Mouse (Mus musculus) leukemia stem cell, adult 10-12 weeks (primary cell): ENCODE data around the gene Ago4. TPM values are rescaled to one million over a fixed set of nuclear protein-coding genes. Genes with fewer than 3 reads are reported as not detected.

ENCODE experiments used
- polyA plus RNA-seq: library from polyadenylated mRNA; stranded (reverse); fragments of >175 nt; gene quantifications from 2 replicates; pipeline ENCODE4 v1.2.3, GENCODE M21; 2012; ENCODE audit warnings: low replicate concordance

Ago4 gene
- 0.18 and 0.22 TPM in 2 replicates for polyA plus RNA-seq

DNA sequence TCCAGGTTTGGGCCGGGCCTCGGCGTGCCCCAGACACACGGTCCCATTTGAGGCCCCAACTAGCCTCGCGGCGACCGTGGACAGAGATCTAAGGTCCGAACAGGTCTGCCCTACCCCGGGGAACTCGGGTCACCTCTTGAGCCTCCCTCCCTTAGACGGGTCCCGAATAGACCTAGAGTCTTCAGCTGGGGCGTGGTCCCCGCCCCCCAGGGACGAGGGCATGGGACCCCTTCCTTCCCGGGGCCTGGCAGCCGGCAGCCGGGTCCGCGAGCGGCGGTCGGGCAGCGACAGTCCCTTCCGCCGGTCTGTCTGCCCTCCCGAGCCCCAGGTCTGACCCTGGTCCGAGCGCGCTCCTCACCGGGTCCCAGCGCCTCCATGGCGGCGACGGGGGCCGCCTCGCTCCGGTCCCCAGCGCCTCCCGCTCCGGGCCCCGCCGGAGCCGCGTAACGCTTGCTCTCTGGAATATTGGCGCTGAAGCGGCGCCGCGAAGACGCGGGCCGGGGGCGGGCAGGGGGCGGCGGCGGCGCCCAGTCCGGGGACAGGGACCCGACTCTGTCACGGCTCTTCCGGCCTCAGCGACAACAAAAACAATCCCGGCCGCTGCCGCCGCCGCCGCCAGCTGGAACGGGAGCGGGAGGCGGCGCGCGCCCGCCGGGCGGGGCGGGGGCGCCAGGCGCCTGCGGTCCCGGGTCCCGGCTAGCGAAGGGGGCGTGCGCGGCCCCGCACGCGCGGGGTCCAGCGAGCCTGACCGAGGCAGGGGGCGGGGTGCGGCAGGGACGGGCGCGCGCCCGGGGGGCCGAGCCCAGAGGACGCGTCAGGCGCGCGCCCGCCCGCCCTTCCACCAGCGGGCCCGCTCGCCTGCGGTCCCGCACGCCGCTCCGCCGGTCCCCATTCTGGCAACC, at the start of gene Ago4:
Gene Ago4 (minus strand): TSS at position 646 of the 902 bp plus-strand sequence.

DNA sequence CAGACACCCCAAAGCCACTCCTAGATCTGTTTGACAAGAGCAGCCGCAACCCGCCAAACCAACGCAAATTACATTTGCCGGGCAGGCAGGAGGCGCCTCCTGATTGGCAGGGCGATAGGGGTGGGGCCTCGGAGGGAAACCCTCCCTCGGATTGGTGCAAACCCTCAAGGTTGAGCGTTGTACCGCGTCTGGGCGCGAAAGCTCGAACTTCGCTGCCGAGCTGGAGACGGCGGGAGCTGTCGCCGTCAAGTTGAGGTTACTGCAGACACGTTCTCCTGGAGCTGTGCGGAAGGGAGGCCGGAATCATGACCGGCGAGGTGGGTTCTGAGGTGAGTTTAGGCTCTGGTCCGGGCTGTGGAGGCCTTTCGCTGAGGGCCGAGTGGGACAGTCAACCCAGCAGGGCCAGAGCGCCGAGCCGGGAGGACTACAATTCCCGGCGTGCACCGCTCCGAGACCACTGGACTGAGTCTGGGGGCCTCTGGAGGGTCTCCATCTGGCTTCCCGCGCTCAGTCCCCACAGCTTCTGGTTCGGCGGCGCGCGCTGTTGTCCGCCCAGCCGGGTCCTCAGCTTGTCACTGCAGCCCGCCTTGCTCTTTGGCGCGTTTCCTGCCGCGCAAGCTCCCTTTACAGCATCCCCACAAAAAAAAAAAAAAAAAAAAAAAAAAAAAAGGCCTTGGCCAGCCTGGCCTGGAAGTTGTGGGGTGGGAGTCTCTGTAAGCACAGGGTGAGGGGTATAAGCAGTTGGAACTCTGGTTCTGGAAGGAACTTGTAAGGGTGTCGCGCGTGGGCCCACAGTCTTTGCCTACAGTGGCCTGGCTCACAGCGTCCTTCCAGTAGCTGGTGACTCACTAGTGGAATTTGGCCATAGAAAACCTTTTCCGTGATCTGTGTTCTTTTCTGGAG, 23.8 kb upstream of the Ago4 start, which contains the start of gene Clspn:
Gene Clspn (plus strand): TSS at position 127 of the 903 bp plus-strand sequence.

DNA sequence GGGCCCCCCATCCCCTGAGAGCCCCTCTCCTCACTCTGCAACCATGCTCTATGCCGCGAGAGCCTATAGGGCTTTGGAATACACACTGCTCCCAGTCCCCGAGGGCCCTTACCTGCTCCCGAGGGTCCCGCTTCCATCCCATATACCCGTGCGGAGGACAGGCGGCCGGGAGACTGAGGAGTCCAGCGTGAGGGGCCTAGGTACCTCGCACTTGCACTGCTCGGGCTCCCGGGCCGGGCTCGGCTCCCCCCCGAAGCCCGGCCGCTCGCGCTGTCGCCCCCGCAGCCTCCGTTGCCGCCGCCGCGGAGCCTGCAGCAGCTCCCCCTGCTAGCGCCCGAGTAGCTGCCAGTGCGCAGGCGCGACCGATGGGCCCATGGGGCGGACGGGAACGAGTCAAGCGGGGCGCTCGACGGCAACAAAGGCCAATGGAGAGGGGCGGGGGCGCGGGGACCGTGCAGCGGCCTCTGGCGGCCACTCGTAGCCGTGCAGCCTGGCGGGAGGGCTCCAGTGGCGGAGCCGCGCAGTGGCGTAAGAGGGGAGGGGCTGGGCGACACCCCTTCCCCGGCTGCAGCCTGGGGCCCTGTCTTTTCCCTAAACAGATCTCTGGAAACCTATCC, 64.9 kb downstream of the Ago4 start, which contains the start of gene Ago1:
Gene Ago1 (minus strand): TSS at position 299 of the 617 bp plus-strand sequence.

Other genes with a start within 250 kb of the Ago4 start
- 0.09 and 0.26 TPM in 2 replicates for gene Col8a2, start 246.7 kb downstream of the Ago4 start, polyA plus RNA-seq
- 37.0 and 51.8 TPM in 2 replicates for gene Adprhl2, start 211.8 kb downstream of the Ago4 start, polyA plus RNA-seq
- gene Tekt2, start 207.8 kb downstream of the Ago4 start, polyA plus RNA-seq: not detected in 2 replicates
- 2.7 and 11.1 TPM in 2 replicates for gene Ago3, start 103.9 kb downstream of the Ago4 start, polyA plus RNA-seq
- 4.0 and 9.3 TPM in 2 replicates for gene Ago1, start 64.9 kb downstream of the Ago4 start, polyA plus RNA-seq
- 1.8 and 7.6 TPM in 2 replicates for gene Clspn, start 23.5 kb upstream of the Ago4 start, polyA plus RNA-seq
- 0.61 and 1.3 TPM in 2 replicates for gene 5730409E04Rik, start 76.3 kb upstream of the Ago4 start, polyA plus RNA-seq
- gene Psmb2, start 144.2 kb upstream of the Ago4 start, polyA plus RNA-seq: 7.3 and 109 TPM in 2 replicates
- not detected in 2 replicates for gene Tfap2e, start 202.8 kb upstream of the Ago4 start, polyA plus RNA-seq
- gene Ncdn, start 220.0 kb upstream of the Ago4 start, polyA plus RNA-seq: 60.3 and 83.9 TPM in 2 replicates
- gene AU040320, start 220.1 kb upstream of the Ago4 start, polyA plus RNA-seq: 21.7 and 22.1 TPM in 2 replicates